Mouse (Mus musculus): ENCODE data around the gene Nckap1l.

DNA sequence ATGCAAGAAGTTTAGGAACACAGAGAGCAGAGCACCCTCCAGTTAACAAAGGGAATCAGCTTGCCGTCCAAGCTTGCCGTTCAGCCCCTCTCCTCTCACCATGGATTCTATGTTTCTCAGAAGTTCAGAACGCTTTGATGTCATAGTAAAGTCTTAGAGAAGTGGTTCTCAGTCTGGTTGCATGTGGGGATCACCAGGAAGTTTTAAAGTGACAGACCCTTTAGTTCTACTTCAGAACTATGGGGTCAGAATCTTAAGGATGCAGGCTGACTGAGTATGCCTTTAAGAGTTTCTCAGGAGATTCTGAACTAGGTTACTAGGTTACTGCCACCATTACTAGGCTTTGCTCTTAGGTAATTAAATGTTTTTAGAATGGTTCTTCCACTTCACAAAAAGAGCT is 5.2 kb upstream of the Nckap1l start, which contains the start of gene Gtsf2:
- no peak for TF ChIP-seq GATA1 (IDR thresholded peaks at IDR 0.05; ENCODE audit: low read length)
- no peak for TF ChIP-seq TAL1 (IDR thresholded peaks at IDR 0.05; ENCODE audit: low read length)

Measured in erythroblast, embryonic 14.5 days (primary cell).